Mouse (Mus musculus) heart, postnatal 0 days (tissue): ENCODE measurements around the gene Vwa8.

Source experiments
- CTCF ChIP-seq: IDR thresholded peaks from 2 replicates; pipeline ENCODE4 v1.5.1; 2016; ENCODE audit warnings: antibody characterized with exemption, control low read depth, low read depth
- EP300 ChIP-seq: IDR thresholded peaks from 2 replicates; pipeline ENCODE4 v1.6.1; 2016; ENCODE audit warnings: antibody characterized with exemption, low read depth

DNA sequence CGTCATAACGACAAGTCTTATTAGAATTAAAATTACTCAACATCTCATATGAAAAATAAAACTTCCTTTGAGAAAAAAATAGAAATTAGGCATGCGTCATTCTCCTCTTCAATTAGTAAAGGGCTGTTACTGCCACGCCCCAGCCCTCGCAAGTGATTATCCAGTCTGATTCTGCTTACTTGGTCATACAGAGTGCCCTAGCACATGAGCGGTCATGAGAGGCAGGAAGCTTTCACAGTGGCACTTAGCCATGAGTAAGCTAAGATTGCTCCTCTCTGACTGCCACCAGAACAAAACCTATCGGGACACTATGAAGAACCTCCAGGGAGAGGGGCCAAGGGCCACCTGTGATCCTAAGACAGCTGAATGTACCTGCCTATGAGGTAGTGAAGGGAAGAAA is 312.1 kb downstream of the Vwa8 start:
- TF ChIP-seq CTCF, result no peak
- TF ChIP-seq EP300, result no peak
